Mouse (Mus musculus) heart, postnatal 36 days (tissue): Measurements from ENCODE around the gene Rgs3. TPM values are rescaled to one million over a fixed set of nuclear protein-coding genes. Genes with fewer than 3 reads are reported as not detected.
A peak's percentile ranks its signal among the peaks of the same experiment; 100 is the strongest.

Experiments used
- DNase-seq, 2 experiments: peaks; one replicate each; pipeline ENCODE4 v3.0.0; 2021 to 2022
- intact Hi-C: fragments of 180-260 bp; cut with DNase I; formaldehyde crosslinking; loops from one replicate; pipeline ENCODE4 v1.15.1; 2025
- total RNA-seq, 2 experiments: library from RNA; stranded (reverse); gene quantifications; 2 replicates each; pipeline ENCODE4 v1.2.3; 2021

The Rgs3 gene
- 10 to 100 TPM; 26.8 to 37.1 TPM for total RNA-seq

GRCm38 (mm10) chr4:62559797-62560329, at the start of gene Rgs3:
Rgs3 (plus strand) TSS chr4:62559847.
- DNase-seq: no peak
- intact Hi-C loops: loop anchor here (10.0 kb wide), 1 partner anchor 555 kb away; no protein-coding TSS in a partner anchor

- intact Hi-C loops: loop anchor here (5.0 kb wide), 1 partner anchor 53 kb away; no protein-coding TSS in a partner anchor
- DNase-seq: no peak
Measured at GRCm38 (mm10) chr4:62509946-62510345, 49.7 kb upstream of the Rgs3 start.

- intact Hi-C loops: no loop called here
- DNase-seq: no peak
Measured at GRCm38 (mm10) chr4:62513998-62514506, 45.6 kb upstream of the Rgs3 start.

- DNase-seq: no peak
- intact Hi-C loops: loop anchor here (5.0 kb wide), 1 partner anchor 108 kb away; the partner anchor contains the start of genes Cdc26 and Prpf4
Measured at GRCm38 (mm10) chr4:62514995-62515394, 44.7 kb upstream of the Rgs3 start.

- no peak for DNase-seq
- intact Hi-C loops: loop anchor here (5.0 kb wide), 1 partner anchor 108 kb away; the partner anchor contains the start of genes Cdc26 and Prpf4
Measured at GRCm38 (mm10) chr4:62515490-62515889, 44.2 kb upstream of the Rgs3 start.

- peak; percentile 57 to 65 for DNase-seq
- intact Hi-C loops: loop anchor here (5.0 kb wide), 1 partner anchor 109 kb away; the partner anchor contains the start of genes Cdc26 and Prpf4
Measured at GRCm38 (mm10) chr4:62516079-62516478, 43.6 kb upstream of the Rgs3 start.

GRCm38 (mm10) chr4:62516579-62516978, 43.1 kb upstream of the Rgs3 start:
- intact Hi-C loops: loop anchor here (5.0 kb wide), 1 partner anchor 109 kb away; the partner anchor contains the start of genes Cdc26 and Prpf4
- DNase-seq: no peak

GRCm38 (mm10) chr4:62517046-62517445, 42.6 kb upstream of the Rgs3 start:
- intact Hi-C loops: loop anchor here (5.0 kb wide), 1 partner anchor 110 kb away; the partner anchor contains the start of genes Cdc26 and Prpf4

GRCm38 (mm10) chr4:62517538-62518415, 41.9 kb upstream of the Rgs3 start:
- intact Hi-C loops: loop anchor here (5.0 kb wide), 1 partner anchor 110 kb away; the partner anchor contains the start of genes Cdc26 and Prpf4
- no peak for DNase-seq

More at GRCm38 (mm10) chr4:62517046-62517445, 42.6 kb upstream of the Rgs3 start:
- DNase-seq: no peak

- intact Hi-C loops: loop anchor here (5.0 kb wide), 1 partner anchor 111 kb away; the partner anchor contains the start of genes Cdc26 and Prpf4
- peak in 1 of 2 experiments; percentile 42 for DNase-seq
Measured at GRCm38 (mm10) chr4:62518416-62519121, 41.1 kb upstream of the Rgs3 start.

- DNase-seq: no peak
- intact Hi-C loops: loop anchor here (5.0 kb wide), 1 partner anchor 112 kb away; the partner anchor contains the start of genes Cdc26 and Prpf4
Measured at GRCm38 (mm10) chr4:62519122-62519848, 40.4 kb upstream of the Rgs3 start.

- intact Hi-C loops: loop anchor here (5.0 to 10.0 kb wide), 2 partner anchors 113 to 315 kb away; partner anchors contain the start of genes Cdc26 and Prpf4
- peak; percentile 88 to 93 for DNase-seq
Measured at GRCm38 (mm10) chr4:62519849-62520233, 39.8 kb upstream of the Rgs3 start, which contains the start of gene Alad. Alad (minus strand) TSS chr4:62519918.

GRCm38 (mm10) chr4:62520892-62521400, 38.7 kb upstream of the Rgs3 start:
- intact Hi-C loops: loop anchor here (10.0 kb wide), 1 partner anchor 316 kb away; no protein-coding TSS in a partner anchor

GRCm38 (mm10) chr4:62524651-62525488, 34.8 kb upstream of the Rgs3 start, which contains the start of the genes Pole3 and 4933430I17Rik:
Pole3 (minus strand) TSS chr4:62525068.
4933430I17Rik (plus strand) TSS chr4:62525369.
- intact Hi-C loops: loop anchor here (2.0 to 10.0 kb wide), 2 partner anchors 164 to 320 kb away; partner anchors contain the start of genes Fkbp15 and Slc31a1
- peak; percentile 97 to 99 for DNase-seq

More at GRCm38 (mm10) chr4:62520892-62521400, 38.7 kb upstream of the Rgs3 start:
- DNase-seq: no peak

- intact Hi-C loops: loop anchor here (2.0 to 10.0 kb wide), 2 partner anchors 165 to 321 kb away; partner anchors contain the start of genes Fkbp15 and Slc31a1
- DNase-seq: no peak
Measured at GRCm38 (mm10) chr4:62525489-62525811, 34.2 kb upstream of the Rgs3 start.

- no peak for DNase-seq
- intact Hi-C loops: loop anchor here (10.0 kb wide), 1 partner anchor 321 kb away; no protein-coding TSS in a partner anchor
Measured at GRCm38 (mm10) chr4:62526256-62526655, 33.4 kb upstream of the Rgs3 start.

GRCm38 (mm10) chr4:62527655-62528054, 32.0 kb upstream of the Rgs3 start:
- no peak for DNase-seq
- intact Hi-C loops: loop anchor here (10.0 kb wide), 1 partner anchor 323 kb away; no protein-coding TSS in a partner anchor

- no peak for DNase-seq
- intact Hi-C loops: no loop called here
Measured at GRCm38 (mm10) chr4:62533729-62534128, 25.9 kb upstream of the Rgs3 start.
